Mouse (Mus musculus) erythroblast, embryonic 14.5 days (primary cell): Measurements from ENCODE around the gene 5530400C23Rik.
"Not testable (repeated sequence)": the region's sequence is repeated elsewhere in the genome, so short reads cannot be mapped to it uniquely, and the experiment has no call there.

Experiments used
- GATA1 ChIP-seq: IDR thresholded peaks from 2 replicates; pipeline ENCODE4 v1.6.1; 2012; ENCODE audit warnings: low read length, inconsistent platforms, mixed read lengths
- TAL1 ChIP-seq: IDR thresholded peaks from 3 replicates; pipeline ENCODE4 v1.6.1; 2012; ENCODE audit warnings: low read length, inconsistent platforms, mixed read lengths

GRCm38 (mm10) chr6:133341731-133342130, 49.7 kb downstream of the 5530400C23Rik start:
- not testable (repeated sequence) for TF ChIP-seq TAL1, GATA1
